Mouse (Mus musculus): ENCODE results near the gene Ankrd13a.
A peak's percentile ranks its signal among the peaks of the same experiment; 100 is the strongest.

The Ankrd13a gene

DNA sequence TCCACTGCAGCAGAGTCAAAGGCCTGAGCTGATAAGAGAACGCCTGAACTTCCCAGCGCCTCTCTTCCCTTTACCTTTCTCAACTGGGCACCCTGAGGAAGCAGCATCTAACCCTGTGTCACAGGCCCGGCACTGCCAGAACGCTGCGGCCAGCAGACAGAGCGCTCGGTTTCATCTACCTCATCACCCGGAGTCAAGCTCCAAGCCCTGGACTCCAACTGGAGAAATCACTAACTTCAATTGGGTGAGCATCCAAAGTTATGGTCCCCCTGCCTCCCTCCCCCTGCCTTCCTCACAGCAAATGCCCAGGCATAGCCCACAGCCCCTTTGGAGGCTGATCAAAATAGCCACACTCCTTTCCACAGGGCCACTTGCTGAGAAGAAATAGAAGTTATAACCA lies 7.8 kb upstream of the Ankrd13a start:
- no peak for DNase-seq (ENCODE audit: low spot score in 2 of 2)

GRCm38 (mm10) chr5:114767185-114767584 lies 7.3 kb upstream of the Ankrd13a start:
- no peak for DNase-seq (ENCODE audit: low spot score in 2 of 2)

- no peak for DNase-seq (ENCODE audit: low spot score in 2 of 2)
Observed at GRCm38 (mm10) chr5:114769786-114770185, 4.7 kb upstream of the Ankrd13a start.

- DNase-seq (ENCODE audit: low spot score in 2 of 2), result no peak
Observed at GRCm38 (mm10) chr5:114771796-114772195, 2.7 kb upstream of the Ankrd13a start.

GRCm38 (mm10) chr5:114772456-114773203 lies 1.8 kb upstream of the Ankrd13a start:
- DNase-seq (ENCODE audit: low spot score in 2 of 2), result peak; percentile 72 to 88

- DNase-seq (ENCODE audit: low spot score in 2 of 2), result peak; percentile 98 to 99
Observed at GRCm38 (mm10) chr5:114773211-114773710, 1.2 kb upstream of the Ankrd13a start.

DNA sequence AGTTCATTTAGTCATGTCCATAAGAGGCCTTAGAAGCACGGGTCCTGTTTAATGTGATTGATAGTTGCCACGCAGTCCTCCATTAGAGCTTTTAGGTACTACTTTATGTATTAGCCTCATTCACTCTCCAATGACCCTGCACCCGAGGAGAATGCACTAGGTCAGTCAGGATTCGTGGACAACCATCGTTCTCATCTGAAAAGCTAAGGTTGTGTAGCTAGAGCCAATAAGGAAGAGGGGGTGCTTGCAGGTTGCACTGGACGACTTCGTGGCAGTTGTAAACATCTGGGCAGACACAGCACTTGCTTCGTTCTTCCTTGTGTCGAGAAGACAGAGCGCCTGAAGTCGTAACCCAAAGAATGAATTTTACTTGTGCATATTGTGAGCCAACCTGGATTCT lies 697 bp upstream of the Ankrd13a start:
- peak in 1 of 2 experiments; percentile 43 for DNase-seq (ENCODE audit: low spot score in 2 of 2)

DNA sequence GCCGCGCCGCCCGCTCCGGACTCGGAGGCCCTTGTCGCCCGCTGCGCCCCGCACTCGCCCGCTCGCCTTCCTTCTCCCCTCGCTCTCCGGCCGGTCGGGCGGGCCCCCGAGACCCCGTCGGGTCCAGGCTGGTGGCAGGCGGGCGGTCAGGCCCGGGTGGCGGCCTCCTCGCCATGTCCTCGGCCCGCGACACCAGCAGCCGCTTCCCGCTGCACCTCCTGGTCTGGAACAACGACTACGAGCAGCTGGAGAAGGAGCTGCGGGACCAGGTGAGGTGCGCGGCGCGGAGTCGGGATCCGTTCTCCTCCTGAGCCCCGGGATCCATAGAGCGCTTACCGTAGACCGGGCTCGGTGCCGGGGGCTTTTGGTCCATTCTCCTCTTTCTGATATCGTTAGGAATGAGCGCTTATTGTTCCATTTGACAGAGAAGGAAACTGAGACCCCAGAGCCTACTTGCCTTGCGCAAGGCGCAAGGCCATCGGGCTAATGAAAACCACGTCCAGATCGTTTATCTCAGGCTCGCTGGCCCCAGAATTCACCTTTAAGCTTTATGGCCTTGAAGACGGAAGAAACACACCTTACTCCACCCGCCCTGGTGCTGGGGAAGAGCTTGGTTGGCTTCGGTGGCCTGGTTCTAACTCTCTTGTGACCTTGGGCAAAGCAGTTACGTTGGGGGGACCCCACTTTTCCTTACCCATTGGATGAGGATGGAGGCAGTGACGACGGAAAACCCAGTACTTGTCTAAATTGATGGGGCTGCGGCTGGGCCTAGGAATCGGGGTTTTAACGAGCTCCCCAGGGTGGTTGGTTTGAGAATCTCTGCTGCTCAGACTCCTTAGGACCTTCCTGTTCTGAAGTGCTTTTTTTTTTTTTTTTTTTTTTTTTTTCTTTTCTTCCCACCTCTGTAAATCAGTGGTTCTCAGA lies 841 bp downstream of the Ankrd13a start, which contains the start of gene Git2:
Gene Git2, minus strand, starts transcription at position 462 of the 924 bp plus-strand sequence.
- peak in 1 of 2 experiments; percentile 73 for DNase-seq (ENCODE audit: low spot score in 2 of 2)

- DNase-seq (ENCODE audit: low spot score in 2 of 2), result no peak
Observed at GRCm38 (mm10) chr5:114776174-114776573, 1.7 kb downstream of the Ankrd13a start.

- DNase-seq (ENCODE audit: low spot score in 2 of 2), result no peak
Observed at GRCm38 (mm10) chr5:114779956-114780489, 5.5 kb downstream of the Ankrd13a start.

DNA sequence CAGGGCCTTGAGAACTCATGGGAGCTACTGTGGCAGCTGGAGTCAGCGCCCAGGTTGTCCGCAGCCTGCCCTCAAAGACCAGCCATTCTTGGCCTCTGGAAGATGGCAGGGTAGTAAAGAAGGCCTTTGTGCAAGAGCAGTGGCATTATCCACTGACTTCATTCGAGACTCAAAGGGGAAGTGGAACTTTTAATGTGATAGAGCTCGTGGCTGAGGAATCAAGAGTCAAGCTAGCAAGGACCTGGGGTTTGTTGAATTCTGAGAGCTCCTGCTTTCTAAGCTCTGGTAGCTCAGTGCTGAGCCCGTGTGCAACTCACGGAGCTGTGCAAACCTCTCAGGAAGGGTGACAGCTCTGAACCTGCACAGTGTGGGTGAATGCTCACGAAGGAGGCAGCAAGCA lies 6.4 kb downstream of the Ankrd13a start:
- no peak for DNase-seq (ENCODE audit: low spot score in 2 of 2)

GRCm38 (mm10) chr5:114782991-114783390 lies 8.5 kb downstream of the Ankrd13a start:
- DNase-seq (ENCODE audit: low spot score in 2 of 2), result no peak

DNA sequence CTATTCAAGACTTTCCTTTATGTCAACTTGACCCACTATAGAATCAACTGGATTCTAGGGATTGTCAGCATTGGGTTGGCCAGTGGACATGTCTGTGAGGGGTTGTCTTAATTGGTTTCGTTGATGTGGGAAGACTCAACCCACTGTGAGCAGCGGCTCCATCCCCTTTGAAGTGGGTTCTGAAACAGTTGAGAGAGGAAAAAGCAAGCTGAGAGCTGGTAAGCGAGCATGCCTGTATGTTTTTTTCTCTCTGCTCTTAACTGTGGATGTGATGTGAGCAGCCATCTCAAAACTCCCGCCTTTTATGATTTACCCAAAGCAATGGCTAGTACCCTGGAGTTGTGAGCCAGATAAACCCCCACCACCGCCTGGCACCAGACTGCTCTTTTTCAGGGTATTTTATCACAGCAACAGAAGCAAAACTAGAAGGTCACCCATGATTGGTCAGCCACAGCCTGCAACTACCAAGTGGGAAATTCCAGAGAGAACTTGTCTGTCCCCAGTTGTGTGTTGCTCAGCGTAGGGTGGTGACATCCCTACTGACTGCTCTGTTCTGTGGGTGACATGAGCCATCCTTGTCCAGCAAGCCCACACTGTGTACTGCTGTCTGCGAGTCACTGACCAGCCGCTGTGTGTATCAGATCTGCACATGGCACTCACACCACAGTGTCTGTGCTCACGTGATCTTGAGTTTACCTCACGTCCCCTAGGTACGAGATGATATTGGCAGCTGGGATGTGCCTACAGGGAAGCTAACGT lies 9.1 kb downstream of the Ankrd13a start:
- no peak for DNase-seq (ENCODE audit: low spot score in 2 of 2)

DNA sequence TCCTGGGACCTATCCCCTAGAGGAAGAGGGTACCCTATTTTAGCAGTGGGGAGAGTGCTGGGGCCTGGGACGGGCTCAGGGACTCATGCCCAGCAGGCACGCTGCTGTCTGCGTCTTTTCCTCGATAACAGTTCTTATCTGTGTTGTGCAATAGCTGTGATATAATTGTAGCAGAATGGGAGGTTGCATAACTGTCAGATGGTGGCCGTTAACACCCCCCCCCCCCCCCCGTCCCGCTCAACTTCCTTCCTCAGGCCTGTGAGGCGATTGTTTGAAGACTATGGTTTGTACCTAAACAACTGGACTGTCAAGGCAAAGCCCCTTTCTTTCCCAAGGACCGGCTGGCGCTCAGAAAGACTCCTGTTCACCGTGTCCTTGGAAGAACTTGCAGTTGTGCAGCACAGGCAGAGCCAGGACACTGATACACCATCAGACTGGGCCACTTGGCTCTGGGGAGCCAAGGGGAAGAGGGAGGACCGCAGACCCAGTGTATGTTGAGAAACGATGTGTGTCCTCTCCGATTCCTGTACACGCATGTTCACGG lies 10.2 kb downstream of the Ankrd13a start:
- DNase-seq (ENCODE audit: low spot score in 2 of 2), result no peak

GRCm38 (mm10) chr5:114785196-114785595 lies 10.7 kb downstream of the Ankrd13a start:
- DNase-seq (ENCODE audit: low spot score in 2 of 2), result no peak

DNA sequence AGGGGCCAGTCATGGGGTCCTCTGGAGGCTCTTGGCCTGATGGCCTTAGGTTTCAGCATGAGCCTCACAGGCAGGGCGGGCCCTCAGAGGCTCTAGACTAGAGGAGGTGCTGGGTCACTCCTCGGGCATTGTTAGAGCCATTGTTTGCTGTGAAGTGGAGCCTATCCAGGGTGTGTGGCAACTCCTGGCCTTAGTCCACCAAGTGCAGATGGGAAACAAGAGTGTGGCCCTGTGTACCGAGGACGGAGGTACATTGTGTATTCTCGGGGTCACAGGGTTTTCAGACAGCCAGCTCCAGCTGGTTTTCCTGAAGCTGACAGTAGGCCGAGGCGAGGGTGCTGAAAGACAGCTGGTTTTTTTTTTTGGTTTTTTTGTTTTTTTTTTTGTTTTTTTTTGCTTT lies 18.8 kb downstream of the Ankrd13a start:
- no peak for DNase-seq (ENCODE audit: low spot score in 2 of 2)

DNA sequence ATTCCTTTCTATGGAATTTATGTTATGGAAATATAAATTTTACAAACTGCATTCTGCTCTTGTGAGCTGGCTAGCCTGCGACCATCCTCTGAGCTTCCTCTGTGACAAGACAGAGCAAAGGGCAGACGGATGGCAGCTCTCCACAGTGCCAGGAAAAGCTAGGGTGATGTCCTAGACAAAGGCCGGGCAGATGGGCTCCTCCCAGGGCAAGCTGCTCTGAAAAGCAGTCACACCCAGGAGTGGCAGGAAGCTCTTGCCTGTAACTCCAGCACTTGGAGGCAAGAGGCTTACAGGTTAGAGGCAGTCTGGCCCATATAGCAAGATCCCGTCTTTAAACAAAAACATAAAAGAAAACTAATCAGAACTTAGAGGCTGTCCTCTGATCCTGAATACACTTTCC lies 20.1 kb downstream of the Ankrd13a start:
- no peak for DNase-seq (ENCODE audit: low spot score in 2 of 2)

DNA sequence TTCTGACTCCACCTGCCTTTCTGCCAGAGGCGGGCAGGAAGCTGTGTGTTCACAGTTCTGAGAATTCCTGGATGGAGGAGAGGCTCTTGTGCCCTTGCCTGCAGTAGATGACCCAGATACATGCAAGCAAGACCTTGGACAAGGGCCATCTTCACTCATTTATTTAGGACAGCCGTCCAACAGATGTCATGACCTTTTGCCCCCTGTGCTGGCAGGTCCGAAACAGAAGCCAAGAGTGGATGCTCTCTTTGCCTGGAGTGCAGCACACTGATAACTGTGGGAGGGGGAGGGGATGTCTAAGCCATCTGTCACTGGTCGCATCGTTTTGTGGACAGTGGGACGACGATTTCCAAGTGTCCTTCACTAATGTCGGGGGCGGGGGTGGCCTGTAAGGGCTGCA lies 20.8 kb downstream of the Ankrd13a start:
- no peak for DNase-seq (ENCODE audit: low spot score in 2 of 2)

DNA sequence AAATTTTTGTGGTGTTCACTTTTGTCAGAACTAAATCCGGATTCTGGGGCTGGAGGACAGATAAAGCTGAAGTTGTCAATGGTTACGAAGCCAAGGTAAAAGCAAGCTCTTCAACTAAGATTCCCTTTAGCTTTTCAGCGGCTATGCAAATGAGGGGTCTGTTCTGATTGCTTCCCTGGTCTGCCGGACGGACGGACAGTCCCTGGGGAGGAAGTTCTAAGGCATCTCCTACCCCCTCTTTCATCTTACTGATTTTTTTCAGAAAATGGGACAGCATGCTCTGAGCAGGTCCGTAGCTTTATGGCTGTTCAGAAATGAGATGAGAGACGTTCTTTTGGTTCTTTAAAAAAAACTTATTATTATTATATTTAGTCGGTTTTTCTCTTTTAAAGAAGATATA lies 21.2 kb downstream of the Ankrd13a start:
- DNase-seq (ENCODE audit: low spot score in 2 of 2), result no peak

DNA sequence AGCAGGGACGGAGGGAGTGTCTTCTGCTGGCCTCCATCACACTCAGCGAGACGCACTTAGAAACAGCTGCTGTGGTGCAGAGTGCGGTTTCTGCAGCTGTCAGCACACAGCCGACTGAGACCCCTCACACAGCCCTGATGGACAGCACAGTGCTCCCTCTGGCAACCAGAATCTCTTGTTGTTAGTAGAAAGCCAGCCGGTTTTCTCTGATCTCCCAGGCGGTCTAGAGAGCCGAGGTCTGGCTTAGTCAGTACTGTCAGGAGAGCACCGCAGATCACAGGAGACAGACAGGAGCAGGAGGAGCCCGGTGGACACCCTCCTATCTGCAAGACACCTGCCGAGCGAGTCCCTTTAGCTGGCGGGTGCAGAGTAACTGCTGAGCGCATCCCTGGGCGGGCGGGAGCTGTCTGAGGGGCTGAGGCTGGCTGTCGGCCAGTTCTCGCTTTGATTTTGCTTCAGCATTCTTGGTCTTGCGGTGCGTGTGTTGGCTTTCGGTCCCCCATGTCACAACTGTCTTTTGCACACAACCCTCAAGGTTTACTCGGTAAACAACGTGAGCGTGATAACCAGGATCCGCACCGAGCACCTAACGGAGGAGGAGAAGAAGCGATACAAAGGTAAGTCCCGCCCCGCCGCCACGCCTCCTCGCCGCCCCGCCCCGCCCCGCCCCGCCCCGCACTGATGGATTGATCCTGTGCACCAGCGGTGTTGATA lies 22.0 kb downstream of the Ankrd13a start:
- no peak for DNase-seq (ENCODE audit: low spot score in 2 of 2)

DNA sequence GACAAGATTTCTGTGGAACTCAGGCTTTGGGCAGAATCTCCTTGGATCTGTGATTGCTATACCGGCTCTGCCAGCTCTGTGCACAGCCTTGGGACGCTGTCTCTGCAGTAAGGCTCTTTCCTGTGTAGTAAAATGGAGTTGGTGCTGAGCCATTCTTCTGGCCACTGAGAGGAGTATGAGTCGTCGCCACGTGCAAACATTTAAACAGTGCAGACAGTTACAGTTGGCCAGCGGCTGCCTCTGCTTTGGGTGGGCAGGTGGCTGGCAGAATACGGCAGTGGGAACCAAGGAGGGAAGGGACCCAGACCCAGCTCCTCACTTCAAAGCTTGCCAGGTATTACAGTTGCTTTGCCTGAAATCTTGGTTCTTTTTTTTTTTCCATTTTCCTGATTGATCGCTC lies 22.8 kb downstream of the Ankrd13a start:
- no peak for DNase-seq (ENCODE audit: low spot score in 2 of 2)
